Mouse (Mus musculus) kidney, embryonic 16.5 days (tissue): ENCODE measurements around the gene Ppm1k. TPM values are rescaled to one million over a fixed set of nuclear protein-coding genes. Genes with fewer than 3 reads are reported as not detected.

Experiments used
- ATAC-seq: fragments of 200-750 bp; cut with Nextera tagmentation; 2 replicates; pipeline ENCODE4 v1.8.0; 2017; ENCODE audit warnings: moderate TSS enrichment; ENCODE audit not compliant: low FRiP score, low TSS enrichment
- H3K27ac ChIP-seq: fragments of 300-500 bp; sonication (generic); 2 replicates; pipeline ENCODE4 v1.5.1; 2014; ENCODE audit warnings: low read length
- H3K27me3 ChIP-seq: fragments of 300-500 bp; sonication (generic); 2 replicates; pipeline ENCODE4 v1.6.1; 2014; ENCODE audit warnings: low read length, control low read depth, mixed read lengths; ENCODE audit not compliant: insufficient read depth
- H3K36me3 ChIP-seq: fragments of 300-500 bp; sonication (generic); 2 replicates; pipeline ENCODE4 v1.6.1; 2014; ENCODE audit warnings: low read length, control low read depth, mixed read lengths; ENCODE audit not compliant: insufficient read depth
- H3K4me1 ChIP-seq: fragments of 300-500 bp; sonication (generic); 2 replicates; pipeline ENCODE4 v1.6.1; 2014; ENCODE audit warnings: low read length, control low read depth, mixed read lengths; ENCODE audit not compliant: insufficient read depth
- H3K4me2 ChIP-seq: fragments of 300-500 bp; sonication (generic); replicated peaks from 2 replicates; pipeline ENCODE4 v1.6.1; 2014; ENCODE audit warnings: low read depth, low read length
- H3K4me3 ChIP-seq: fragments of 300-500 bp; sonication (generic); 2 replicates; pipeline ENCODE4 v1.5.1; 2014; ENCODE audit warnings: mild to moderate bottlenecking, low read length
- H3K9ac ChIP-seq: fragments of 300-500 bp; sonication (generic); replicated peaks from 2 replicates; pipeline ENCODE4 v1.6.1; 2014; ENCODE audit warnings: low read length
- H3K9me3 ChIP-seq: fragments of 300-500 bp; sonication (generic); 2 replicates; pipeline ENCODE4 v1.6.1; 2016; ENCODE audit warnings: low read length, control low read depth
- WGBS: fragments of 180-500 bp; shearing (Covaris S2); extraction: QIAGEN DNeasy Blood & Tissue Kit; methylation state at CpG from one replicate; pipeline ENCODE4 v1.1.7; 2014; 5-methylcytosine and 5-hydroxymethylcytosine counted together
- polyA plus RNA-seq: library from polyadenylated mRNA; unstranded; fragments of >200 nt; fragmentation: Nextera tagmentation; extraction: Ambion mirVana; gene quantifications from 2 replicates; pipeline ENCODE4 v1.2.1, GENCODE M21; 2015

Ppm1k gene
- polyA plus RNA-seq: 3.8 and 5.4 TPM in 2 replicates

DNA sequence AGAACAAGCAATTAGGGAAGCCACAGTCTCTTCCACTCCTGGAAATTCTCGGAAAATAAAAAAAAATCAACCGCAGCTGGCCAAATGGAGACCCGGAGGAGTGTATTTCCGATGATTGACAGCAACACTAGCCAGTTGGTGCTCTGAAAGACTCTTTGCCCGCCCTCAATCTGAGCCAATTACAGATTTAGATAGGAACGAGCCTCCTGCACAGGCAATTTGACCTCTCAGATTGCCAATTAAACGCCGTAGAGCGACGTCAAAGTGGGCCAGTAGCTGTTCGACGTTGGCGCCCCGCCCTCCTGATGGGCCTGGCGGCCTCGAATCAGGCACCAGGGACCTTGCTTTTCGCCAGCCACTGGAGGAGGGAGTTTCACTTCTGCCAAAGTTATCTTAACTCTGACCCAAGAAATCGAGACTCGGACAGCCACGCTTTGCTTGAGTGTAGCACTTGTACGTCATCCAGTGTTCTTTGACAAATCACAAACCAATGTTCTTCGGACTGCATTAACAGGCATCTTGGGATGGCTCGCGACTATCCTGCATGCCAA lies at the start of gene Ppm1k:
Ppm1k (minus strand) TSS at position 83 of the 551 bp plus-strand sequence.
- Histone ChIP-seq H3K4me2 (peak within 1 kb of the TSS; percentile 85), H3K27ac (peak within 1 kb of the TSS; percentile 90), H3K4me1 (peaks cover 16% of the 10 kb centered on the region), H3K36me3 (no peaks in the 10 kb centered on the region), H3K4me3 (peak within 1 kb of the TSS; percentile 84), H3K9me3 (no peaks in the 10 kb centered on the region), H3K9ac (peak within 1 kb of the TSS; percentile 87), H3K27me3 (no peaks in the 10 kb centered on the region)
- peak; percentile 99 for ATAC-seq
- under 1% methylated on average over 24 of the region's 24 CpGs for WGBS

DNA sequence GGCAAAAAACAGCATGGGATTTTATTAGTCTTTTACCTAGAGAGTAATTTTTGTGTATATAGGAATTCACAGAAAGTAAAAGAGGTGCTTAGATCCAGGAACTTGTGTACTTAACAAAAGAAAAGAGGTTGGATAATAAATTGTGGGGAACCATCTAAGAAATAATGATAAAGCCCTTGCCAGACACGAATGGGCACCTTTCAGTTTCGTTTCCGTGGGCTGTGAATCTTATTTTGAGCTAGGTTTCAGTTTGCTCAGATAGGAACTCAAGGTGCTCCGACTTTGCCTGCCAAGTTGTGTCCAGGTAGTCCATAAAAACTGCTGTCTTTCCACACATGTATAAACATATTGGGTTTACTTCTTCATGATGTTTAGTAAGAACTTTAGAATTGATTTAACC lies 47.1 kb upstream of the Ppm1k start:
- no peak for ATAC-seq
- Histone ChIP-seq H3K27ac (no peak overlapping the region), H3K27me3 (no peaks in the 10 kb centered on the region), H3K4me2 (no peak overlapping the region), H3K9ac (no peak overlapping the region), H3K4me1 (no peaks in the 10 kb centered on the region), H3K4me3 (no peak overlapping the region), H3K36me3 (no peaks in the 10 kb centered on the region), H3K9me3 (no peaks in the 10 kb centered on the region)
- WGBS: 78% methylated on average over 4 of the region's 4 CpGs

DNA sequence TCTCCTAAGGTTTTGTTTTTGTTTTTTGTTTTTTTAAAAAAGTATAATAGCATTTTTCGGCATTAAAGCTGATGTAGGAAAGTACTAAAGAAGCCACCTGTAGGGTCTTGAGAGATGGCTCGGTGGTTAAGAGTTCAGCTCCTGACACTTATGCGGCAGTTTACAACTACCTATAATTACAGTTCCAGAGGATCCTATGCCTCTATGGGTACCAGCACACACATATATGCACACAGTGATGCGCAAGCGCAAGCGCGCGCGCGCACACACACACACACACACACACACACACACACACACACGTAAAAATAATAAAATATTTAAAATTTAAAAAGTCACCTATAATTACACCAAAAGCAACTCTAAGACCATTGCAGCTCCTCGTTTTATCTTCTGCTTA lies 46.3 kb upstream of the Ppm1k start:
- no peak for ATAC-seq
- Histone ChIP-seq H3K27ac (peak overlapping the region; percentile 80; the same call in 1 of the 2 replicates), H3K9me3 (no peaks in the 10 kb centered on the region), H3K9ac (peak overlapping the region; percentile 82; the same call in 1 of the 2 replicates), H3K27me3 (no peaks in the 10 kb centered on the region), H3K4me2 (peak overlapping the region; percentile 97), H3K4me1 (no peaks in the 10 kb centered on the region), H3K4me3 (peak overlapping the region; percentile 73), H3K36me3 (no peaks in the 10 kb centered on the region)
- WGBS: 78% methylated on average over 12 of the region's 12 CpGs

DNA sequence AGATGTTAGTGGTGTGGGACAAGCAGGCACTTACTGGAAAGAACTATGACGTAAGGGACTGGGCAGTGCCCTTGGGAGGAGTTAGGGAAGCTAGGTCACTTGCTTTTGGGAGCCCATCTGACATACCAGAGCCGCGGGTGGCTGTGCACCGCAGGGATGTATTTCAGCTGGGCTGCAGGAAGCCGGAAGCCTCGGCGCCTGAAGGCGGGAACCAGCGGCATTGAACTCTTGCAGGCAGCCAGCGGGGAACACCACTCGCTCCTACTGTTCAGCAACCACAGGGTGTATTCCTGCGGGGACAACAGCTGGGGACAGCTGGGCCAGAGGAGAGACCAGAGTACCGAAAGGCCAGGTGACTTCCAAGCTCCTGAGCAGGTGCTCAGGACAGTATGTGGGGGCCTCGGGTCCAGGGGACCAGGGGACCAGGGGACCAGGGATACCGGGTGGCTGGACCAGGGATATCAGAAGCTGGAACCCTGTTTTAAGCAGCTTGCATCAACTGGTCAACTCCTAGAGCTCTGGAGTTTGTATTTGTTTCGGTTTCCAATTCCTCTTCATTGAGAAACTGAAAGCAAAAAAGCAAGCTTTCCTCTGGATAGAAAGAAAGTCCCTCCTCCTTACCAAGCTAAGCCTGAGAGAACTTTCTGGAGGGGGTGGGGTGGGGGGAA lies 45.7 kb upstream of the Ppm1k start, which contains the start of gene Herc6:
Herc6 (plus strand) TSS at position 120 of the 668 bp plus-strand sequence.
- H3K9ac ChIP-seq: peak within 1 kb of the TSS; percentile 82
- peak; percentile 98 for ATAC-seq
- H3K4me2 ChIP-seq: peak within 1 kb of the TSS; percentile 97
- H3K36me3 ChIP-seq: no peaks in the 10 kb centered on the region
- peak within 1 kb of the TSS; percentile 80 for H3K27ac ChIP-seq
- H3K27me3 ChIP-seq: no peaks in the 10 kb centered on the region
- H3K4me3 ChIP-seq: peak within 1 kb of the TSS; percentile 73
- under 1% methylated on average over 16 of the region's 16 CpGs for WGBS
- no peaks in the 10 kb centered on the region for H3K4me1 ChIP-seq
- H3K9me3 ChIP-seq: no peaks in the 10 kb centered on the region

DNA sequence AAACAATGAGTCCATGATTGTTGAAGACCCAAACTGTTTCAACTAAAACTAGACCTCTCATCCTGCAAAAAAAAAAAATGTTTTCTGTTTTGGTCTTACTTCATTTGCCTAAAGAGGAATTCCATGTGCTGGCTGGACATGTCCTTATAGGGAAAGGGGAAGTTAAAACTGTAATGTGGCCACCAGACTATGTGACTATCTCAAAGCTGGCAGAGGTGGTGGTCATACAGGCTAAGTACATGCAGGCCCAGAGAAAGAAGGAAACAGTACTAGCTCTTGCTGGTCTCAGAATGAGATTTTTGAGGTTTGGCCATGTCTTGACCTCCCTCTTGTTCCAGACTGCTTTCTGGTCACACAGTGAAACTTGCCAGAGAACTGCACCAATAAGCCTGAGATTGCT lies 36.3 kb upstream of the Ppm1k start:
- no peak for ATAC-seq
- Histone ChIP-seq H3K27me3 (no peaks in the 10 kb centered on the region), H3K9ac (no peak overlapping the region), H3K9me3 (no peaks in the 10 kb centered on the region), H3K27ac (no peak overlapping the region), H3K4me1 (no peaks in the 10 kb centered on the region), H3K4me2 (no peak overlapping the region), H3K36me3 (no peaks in the 10 kb centered on the region), H3K4me3 (no peak overlapping the region)

DNA sequence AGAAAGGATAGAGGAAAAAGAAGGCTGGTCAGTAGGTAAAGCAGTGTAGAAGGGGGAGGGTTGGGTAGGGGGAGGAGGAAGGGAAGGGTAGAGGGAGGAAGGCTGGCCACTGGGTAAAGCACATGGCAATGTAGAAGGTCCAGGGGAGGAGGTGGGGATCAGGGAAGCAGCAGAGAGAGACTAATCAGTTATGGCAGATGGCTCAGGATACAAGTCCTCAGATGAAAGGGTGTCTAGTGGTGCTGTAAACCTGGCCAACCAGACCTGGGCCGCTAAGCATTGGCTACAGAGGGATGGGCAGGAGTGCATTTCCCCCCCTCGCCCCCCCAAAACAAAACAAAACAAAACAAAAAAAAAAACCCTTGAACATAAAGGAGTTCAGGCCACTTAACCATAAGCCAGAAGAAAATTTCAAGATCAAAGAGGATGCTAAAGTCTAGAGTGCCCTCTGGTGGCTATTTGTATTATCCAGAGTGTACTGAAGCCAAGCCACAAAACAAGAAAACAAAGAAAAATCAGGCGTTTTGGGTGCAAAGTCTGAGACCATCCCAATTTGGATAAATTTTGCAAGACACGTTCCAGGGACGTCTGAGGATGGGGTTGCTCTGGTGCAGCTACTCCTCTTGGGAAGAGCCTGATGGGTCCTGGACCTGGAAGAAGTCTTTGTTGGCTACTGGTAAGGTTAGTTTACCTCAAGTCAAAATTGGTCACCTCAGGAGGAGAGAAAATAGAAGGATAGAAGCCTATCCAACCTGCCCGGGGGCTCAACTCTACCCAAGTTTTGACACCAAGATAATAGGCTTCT lies 35.1 kb upstream of the Ppm1k start:
- WGBS: 13% methylated on average over 6 of the region's 6 CpGs
- ATAC-seq: peak; percentile 69; the same call in 1 of the 2 replicates
- H3K4me2 ChIP-seq: no peak overlapping the region

DNA sequence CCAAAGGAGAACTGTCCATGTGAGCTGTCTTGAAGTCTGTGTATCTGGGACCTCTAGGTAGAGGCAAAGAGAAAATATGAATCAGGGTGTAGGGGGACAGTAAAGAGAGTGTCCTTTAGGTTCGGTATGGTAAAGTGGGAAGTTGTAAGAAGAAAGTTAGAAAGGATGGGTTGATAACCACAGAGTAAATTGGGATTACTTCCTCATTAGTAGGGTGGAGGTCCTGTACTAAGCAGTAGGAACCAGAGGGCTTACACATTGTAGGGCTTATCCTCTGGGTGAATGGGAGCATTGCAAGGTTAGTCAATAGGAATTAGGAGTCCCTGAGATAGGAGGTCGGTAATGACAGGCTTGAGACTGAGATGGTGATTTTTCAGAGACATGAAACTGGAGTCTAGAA lies 32.4 kb upstream of the Ppm1k start:
- Histone ChIP-seq H3K36me3 (no peaks in the 10 kb centered on the region), H3K9me3 (no peaks in the 10 kb centered on the region), H3K4me2 (no peak overlapping the region), H3K4me1 (no peaks in the 10 kb centered on the region), H3K27ac (no peak overlapping the region), H3K9ac (no peak overlapping the region), H3K4me3 (no peak overlapping the region), H3K27me3 (no peaks in the 10 kb centered on the region)
- no peak for ATAC-seq
- 93% methylated on average over 2 of the region's 2 CpGs for WGBS

More for the DNA sequence above, 35.1 kb upstream of the Ppm1k start:
- Histone ChIP-seq H3K4me3 (no peak overlapping the region), H3K9ac (no peak overlapping the region), H3K36me3 (no peaks in the 10 kb centered on the region), H3K9me3 (no peaks in the 10 kb centered on the region), H3K27ac (no peak overlapping the region), H3K4me1 (no peaks in the 10 kb centered on the region), H3K27me3 (no peaks in the 10 kb centered on the region)

DNA sequence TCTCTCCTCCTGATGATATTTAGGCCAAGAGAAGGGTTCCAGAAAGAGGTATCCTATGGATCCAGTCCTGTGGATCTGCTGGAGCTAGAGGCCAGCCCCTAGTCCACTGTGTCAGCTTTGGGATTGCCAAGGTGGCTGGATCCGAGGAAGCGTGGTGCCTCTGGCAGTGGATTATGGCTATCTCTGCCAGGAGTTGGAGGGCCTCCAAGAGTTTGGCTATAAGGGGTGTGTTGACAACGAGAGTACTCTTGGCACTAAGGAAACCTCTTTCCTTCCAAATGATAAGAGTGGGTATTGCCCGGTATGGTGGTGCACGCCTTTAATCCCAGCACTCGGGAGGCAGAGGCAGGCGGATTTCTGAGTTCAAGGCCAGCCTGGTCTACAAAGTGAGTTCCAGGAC lies 30.2 kb upstream of the Ppm1k start:
- Histone ChIP-seq H3K4me1 (no peaks in the 10 kb centered on the region), H3K36me3 (no peaks in the 10 kb centered on the region), H3K4me2 (no peak overlapping the region), H3K9me3 (no peaks in the 10 kb centered on the region), H3K9ac (no peak overlapping the region), H3K27me3 (no peaks in the 10 kb centered on the region), H3K27ac (no peak overlapping the region), H3K4me3 (no peak overlapping the region)
- 89% methylated on average over 7 of the region's 7 CpGs for WGBS
- ATAC-seq: no peak

DNA sequence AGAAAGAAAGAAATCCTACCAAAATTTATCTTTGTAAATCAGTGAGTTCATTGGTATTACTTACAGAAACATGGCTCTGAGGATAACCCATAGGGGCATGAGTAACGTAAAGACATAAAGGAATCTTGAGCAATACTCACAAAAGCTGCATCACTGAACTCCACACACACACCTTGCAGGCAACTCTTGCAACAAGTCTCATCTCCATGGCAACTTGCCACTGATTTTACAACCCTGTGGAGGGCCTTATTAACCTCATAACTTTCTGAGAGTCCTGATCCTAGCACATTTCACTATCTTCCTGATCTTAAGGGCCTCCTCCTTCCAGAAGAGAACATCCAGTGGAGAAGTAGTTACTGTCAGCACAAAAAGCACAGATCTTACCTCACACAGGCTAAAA lies 28.2 kb upstream of the Ppm1k start:
- no peaks in the 10 kb centered on the region for H3K4me1 ChIP-seq

More for the DNA sequence above, 28.2 kb upstream of the Ppm1k start:
- Histone ChIP-seq H3K9ac (no peak overlapping the region), H3K4me3 (no peak overlapping the region), H3K9me3 (no peaks in the 10 kb centered on the region), H3K27me3 (no peaks in the 10 kb centered on the region), H3K4me2 (no peak overlapping the region), H3K27ac (no peak overlapping the region), H3K36me3 (no peaks in the 10 kb centered on the region)
- no peak for ATAC-seq
- WGBS: 83% methylated on average over 1 of the region's 1 CpGs
